Mouse (Mus musculus) embryonic fibroblast, embryonic 13.5 days (primary cell): ENCODE data around the gene Tmem204. TPM values are rescaled to one million over a fixed set of nuclear protein-coding genes. Genes with fewer than 3 reads are reported as not detected.

Experiments used
- H3K27ac ChIP-seq: 2 replicates; pipeline ENCODE4 v1.5.1; 2012; ENCODE audit warnings: low read length, control low read depth, inconsistent platforms; ENCODE audit not compliant: insufficient read depth
- H3K4me1 ChIP-seq: 2 replicates; pipeline ENCODE4 v1.6.1; 2011; ENCODE audit warnings: low read length; ENCODE audit not compliant: control insufficient read depth, insufficient read depth
- H3K4me3 ChIP-seq: 2 replicates; pipeline ENCODE4 v1.5.1; 2011; ENCODE audit warnings: mild to moderate bottlenecking, control low read depth, low read length; ENCODE audit not compliant: insufficient read depth
- CTCF ChIP-seq: IDR thresholded peaks from 2 replicates; pipeline ENCODE4 v1.5.1; 2011; ENCODE audit warnings: mild to moderate bottlenecking, control low read depth, low read length, moderate library complexity, borderline replicate concordance; ENCODE audit not compliant: insufficient read depth
- POLR2A ChIP-seq: IDR thresholded peaks from 2 replicates; pipeline ENCODE4 v1.6.1; 2011; ENCODE audit warnings: low read depth, mild to moderate bottlenecking, control low read depth, low read length, moderate library complexity
- polyA plus RNA-seq: library from polyadenylated mRNA; stranded (reverse); fragments of >200 nt; gene quantifications from 2 replicates; pipeline ENCODE4 v1.2.4, GENCODE M21; 2011; ENCODE audit warnings: low read depth; ENCODE audit not compliant: missing spikeins, insufficient read length

The Tmem204 gene
- polyA plus RNA-seq, 1 experiment, result 1.0 TPM

DNA sequence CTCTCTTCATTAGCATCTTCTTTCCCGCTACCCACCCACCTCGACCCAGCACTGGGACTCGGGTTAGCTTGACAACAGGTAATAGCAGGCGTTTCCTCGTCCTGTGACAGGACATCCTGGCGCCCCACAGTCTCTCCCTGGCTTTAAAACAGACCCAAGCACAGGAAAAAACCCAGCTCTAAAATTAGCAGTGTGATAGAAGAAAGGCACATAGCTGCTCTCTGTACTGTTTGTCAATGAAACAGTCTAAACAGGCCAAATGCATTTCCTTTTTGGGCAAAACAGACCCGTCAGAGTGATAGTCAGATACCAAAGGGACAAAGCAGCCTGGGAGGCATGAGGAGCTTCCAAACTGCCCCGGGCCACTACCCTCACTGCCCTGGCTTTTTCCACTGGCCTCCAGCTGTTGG lies 15.9 kb downstream of the Tmem204 start:
- Histone ChIP-seq H3K27ac (no peak overlapping the region), H3K4me1 (no peaks in the 10 kb centered on the region)

DNA sequence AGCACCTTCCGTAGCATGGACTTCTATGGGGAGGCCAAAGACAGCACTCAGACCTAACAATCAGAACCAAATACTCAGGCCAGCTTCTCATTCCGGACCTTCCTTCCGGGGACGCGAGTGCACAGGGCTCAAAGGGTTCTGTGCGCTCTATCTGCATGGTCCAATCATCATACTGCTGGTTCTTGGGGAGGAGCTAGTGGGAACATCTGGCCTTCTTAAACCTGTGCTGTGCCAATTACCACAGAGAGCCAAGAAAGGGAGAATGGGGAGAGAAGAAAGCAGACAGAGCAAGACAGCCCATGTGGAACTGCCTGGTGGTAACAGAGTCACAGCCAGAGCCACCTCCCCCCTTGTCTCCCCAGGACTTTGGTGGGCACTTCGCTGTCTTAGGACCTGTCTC lies 16.8 kb downstream of the Tmem204 start:
- no peak for TF ChIP-seq CTCF
- no peak for TF ChIP-seq POLR2A
- no peak overlapping the region for H3K27ac ChIP-seq
- no peaks in the 10 kb centered on the region for H3K4me1 ChIP-seq
- no peak overlapping the region for H3K4me3 ChIP-seq

More for the DNA sequence above, 15.9 kb downstream of the Tmem204 start:
- TF ChIP-seq CTCF (no peak), POLR2A (no peak)
- H3K4me3 ChIP-seq, result no peak overlapping the region

DNA sequence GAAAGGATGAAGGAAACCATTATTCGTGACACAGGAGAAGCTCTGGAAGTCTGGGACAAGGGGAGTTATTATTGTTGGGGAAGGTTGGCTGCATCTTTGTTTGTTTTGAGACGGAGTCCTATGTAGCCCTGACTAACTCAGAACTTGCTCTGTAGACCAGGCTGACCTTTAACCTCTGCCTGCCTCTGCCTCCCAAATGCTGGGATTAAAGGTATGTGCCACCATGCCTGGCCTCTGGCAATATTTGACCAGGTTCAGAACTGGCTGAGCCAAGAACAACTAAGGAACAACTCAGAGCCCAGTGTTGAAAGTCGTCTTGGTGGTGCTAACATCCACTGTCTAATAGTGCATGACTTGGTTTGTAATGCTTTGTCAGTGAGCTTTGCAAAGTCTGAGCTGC lies 18.2 kb downstream of the Tmem204 start:
- H3K4me1 ChIP-seq, result no peaks in the 10 kb centered on the region
- TF ChIP-seq POLR2A (no peak), CTCF (no peak)
- H3K4me3 ChIP-seq, result no peak overlapping the region
- no peak overlapping the region for H3K27ac ChIP-seq

DNA sequence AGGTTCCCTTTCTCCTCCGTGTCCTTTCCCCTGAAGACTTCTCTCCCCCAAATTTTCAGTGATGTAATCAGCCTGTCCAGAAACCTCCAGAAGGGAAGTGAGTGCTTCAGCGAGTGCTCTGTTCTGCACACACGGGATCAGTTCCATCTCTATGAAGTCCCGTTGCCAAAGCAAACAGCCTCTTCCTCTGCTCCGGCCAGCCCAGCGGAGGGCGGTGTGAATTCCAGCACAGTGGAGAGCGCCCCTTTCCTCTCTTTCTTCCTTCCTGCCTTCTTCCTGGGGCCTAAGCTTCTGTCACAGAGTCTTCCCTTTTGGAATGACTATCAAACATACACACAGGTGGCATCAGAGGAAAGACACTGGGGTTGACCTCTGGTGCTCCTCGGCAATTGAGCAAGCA lies 19.0 kb downstream of the Tmem204 start:
- H3K4me3 ChIP-seq, result no peak overlapping the region
- no peak for TF ChIP-seq CTCF
- TF ChIP-seq POLR2A, result no peak
- no peaks in the 10 kb centered on the region for H3K4me1 ChIP-seq
- H3K27ac ChIP-seq, result no peak overlapping the region

DNA sequence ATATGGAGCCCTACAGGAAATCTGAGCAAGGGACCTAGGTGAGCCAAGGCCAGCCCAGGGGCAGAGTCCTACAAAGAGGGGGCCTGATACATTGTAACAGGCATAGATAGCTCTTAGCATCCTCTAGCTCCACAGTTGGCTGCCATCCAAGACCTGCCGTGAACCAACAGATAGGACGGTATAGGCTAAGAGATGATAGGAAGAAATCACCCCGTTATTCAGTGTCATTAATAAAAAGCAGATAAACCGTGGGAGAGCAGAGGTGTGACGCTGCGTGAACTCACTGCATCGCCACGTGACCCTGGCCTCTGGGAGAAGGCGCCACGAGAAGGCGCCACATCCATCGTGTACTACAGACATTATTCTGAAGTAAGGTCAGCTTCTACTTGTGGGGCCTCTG lies 19.5 kb downstream of the Tmem204 start:
- TF ChIP-seq POLR2A (no peak), CTCF (no peak)
- Histone ChIP-seq H3K4me1 (no peaks in the 10 kb centered on the region), H3K27ac (no peak overlapping the region), H3K4me3 (no peak overlapping the region)

DNA sequence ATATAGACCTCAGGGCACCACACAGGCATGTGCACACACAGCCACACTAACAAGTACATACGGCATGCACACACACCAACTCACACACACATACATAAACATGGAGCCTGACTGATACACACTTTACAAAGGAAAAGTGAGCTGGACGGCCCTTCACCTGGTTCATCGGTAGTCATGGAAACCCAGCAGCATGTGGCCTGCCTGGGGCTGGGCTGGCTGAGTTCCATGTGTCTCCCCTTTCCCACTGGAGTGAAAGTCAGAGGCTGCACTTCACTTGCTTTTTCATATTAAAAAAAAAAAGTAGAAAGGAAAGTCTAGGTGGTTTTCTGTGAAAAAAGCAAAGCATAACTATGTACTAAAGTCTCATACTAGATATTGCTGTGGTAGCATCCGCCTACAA lies 20.1 kb downstream of the Tmem204 start:
- no peaks in the 10 kb centered on the region for H3K4me1 ChIP-seq
- TF ChIP-seq POLR2A (no peak), CTCF (no peak)
- no peak overlapping the region for H3K4me3 ChIP-seq
- no peak overlapping the region for H3K27ac ChIP-seq

DNA sequence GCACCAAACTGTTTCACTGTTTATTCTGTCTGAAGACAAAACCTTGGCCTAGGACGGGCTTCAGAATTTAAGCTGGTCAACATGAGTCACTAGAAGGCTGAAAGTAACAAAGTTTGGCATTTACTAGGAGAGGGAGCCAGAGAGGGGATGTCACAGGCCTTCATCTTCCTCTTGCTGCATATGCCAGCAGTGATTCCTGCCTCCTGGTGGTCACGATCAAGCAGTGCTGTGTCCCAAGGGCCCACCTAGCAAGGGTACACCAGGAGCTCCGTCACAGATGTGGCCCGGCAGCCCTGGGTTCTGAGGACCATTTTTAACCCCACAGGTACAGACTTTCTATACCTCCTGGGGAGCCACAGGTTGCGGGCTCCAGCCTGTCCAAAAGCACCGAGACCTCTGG lies 26.4 kb downstream of the Tmem204 start:
- Histone ChIP-seq H3K27ac (no peak overlapping the region), H3K4me3 (no peak overlapping the region), H3K4me1 (no peaks in the 10 kb centered on the region)
- TF ChIP-seq CTCF (0 out of 2 replicates have a peak, but pooled peaks have one; percentile 18), POLR2A (no peak)

DNA sequence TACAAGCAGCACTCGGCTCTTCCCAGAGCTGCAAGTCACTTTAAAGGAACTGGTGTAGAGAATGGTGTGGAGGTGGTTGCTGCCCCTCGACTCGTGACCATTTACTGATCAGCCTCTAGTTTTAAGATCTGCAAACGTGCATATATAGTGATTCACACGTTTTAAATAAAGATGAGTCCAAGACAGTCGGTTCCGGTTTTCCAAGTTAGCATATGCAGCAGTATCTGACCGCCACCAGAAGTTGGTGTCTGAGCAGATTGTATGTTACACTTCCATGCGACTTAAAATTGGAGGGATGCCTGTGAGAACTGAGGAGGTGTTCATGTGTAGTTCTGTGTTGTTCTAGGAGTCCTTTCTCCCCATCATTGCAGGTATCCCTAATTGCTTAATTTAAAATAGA lies 30.1 kb downstream of the Tmem204 start:
- Histone ChIP-seq H3K4me1 (no peaks in the 10 kb centered on the region), H3K27ac (no peak overlapping the region), H3K4me3 (no peak overlapping the region)
- TF ChIP-seq POLR2A (no peak), CTCF (no peak)

DNA sequence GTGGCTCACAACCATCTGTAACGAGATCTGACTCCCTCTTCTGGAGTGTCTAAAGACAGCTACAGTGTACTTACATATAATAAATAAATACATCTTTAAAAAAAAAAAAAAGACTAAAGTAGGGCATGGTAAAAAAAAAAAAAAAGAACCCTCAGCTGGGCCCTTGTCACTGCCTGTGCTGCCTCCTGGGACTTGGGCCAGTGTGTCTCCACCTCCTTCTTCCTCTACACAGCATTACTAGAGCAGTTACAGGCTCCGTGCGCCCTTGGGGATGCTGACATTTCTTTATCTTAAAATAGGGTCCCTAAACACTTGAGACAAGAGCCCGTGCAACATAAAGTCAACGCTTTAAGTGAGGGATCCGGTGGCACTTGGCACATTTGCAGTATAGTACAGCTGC lies 36.2 kb downstream of the Tmem204 start:
- Histone ChIP-seq H3K4me3 (no peak overlapping the region), H3K4me1 (no peaks in the 10 kb centered on the region), H3K27ac (no peak overlapping the region)
- no peak for TF ChIP-seq POLR2A
- TF ChIP-seq CTCF, result no peak

DNA sequence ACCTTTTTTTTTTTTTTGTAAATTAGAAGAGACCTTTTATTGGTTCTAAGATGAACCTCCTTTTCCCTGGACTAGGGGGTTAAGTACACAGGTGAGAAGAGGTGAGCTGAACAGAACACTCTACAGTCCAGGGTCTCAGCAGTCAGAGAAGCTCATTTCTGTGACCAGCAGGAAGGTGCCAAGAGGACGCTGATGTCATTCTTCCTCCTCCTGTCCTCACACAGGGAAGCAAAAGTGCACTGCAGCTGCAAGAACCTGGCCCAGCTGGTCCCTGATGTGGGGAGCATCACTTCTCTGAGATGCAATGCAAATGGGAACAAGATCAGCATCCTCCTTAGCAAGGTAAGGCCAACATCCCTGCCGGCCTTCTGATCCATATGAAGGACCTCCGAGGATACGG lies 38.1 kb downstream of the Tmem204 start:
- H3K27ac ChIP-seq, result no peak overlapping the region
- no peak overlapping the region for H3K4me3 ChIP-seq
- TF ChIP-seq CTCF, result no peak
- no peak for TF ChIP-seq POLR2A
- H3K4me1 ChIP-seq, result no peaks in the 10 kb centered on the region

DNA sequence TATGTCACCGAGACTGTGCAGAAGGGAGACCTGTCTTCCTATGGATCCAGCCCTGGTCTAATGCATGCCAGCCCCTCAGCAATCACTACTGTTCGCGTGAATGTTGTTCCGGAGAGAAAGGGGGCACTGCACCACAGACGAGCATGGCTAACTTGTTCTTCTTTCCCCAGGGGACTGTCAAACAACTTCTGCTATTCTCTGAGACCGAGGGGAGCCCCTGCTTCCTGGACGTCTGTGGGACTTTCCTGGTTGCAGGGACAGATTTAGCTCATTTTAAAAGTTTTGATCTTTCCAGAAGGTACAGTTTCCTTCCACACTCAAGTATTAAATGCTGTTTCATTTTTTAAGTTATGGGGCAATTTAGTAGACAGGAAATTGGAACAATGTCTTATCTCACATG lies 38.5 kb downstream of the Tmem204 start:
- no peak overlapping the region for H3K27ac ChIP-seq
- no peaks in the 10 kb centered on the region for H3K4me1 ChIP-seq
- no peak overlapping the region for H3K4me3 ChIP-seq
- TF ChIP-seq POLR2A (no peak), CTCF (no peak)

DNA sequence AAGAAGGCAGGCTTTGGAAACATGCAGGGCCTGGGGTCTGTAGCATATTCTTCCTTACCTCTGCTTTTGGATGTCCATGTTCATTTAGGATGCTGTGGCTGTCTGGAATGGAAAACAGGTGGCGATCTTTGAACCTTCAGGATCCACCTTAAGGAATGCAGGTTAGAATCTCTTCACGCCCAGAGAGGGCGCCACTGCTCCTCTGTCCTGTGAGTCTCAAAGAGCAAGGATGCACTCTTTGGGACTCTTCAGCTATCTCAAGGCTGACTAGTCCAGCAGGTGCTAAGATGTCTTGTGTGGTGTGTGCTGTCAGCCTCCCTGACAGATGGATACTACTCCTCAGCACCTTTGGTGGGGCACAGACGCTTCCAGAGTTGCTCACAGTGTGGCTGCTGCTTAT lies 47.2 kb downstream of the Tmem204 start:
- TF ChIP-seq CTCF (no peak), POLR2A (no peak)
- Histone ChIP-seq H3K4me1 (no peaks in the 10 kb centered on the region), H3K27ac (no peak overlapping the region), H3K4me3 (no peak overlapping the region)
